Mouse (Mus musculus) ES-Bruce4 (cell line): ENCODE results near the gene Gm21915. TPM values are rescaled to one million over a fixed set of nuclear protein-coding genes. Genes with fewer than 3 reads are reported as not detected.

Source experiments
- H3K27ac ChIP-seq: 2 replicates; pipeline ENCODE4 v1.5.1; 2012; ENCODE audit warnings: low read length, inconsistent platforms; ENCODE audit not compliant: insufficient read depth
- H3K27me3 ChIP-seq: 2 replicates; pipeline ENCODE4 v1.6.1; 2012; ENCODE audit warnings: mild to moderate bottlenecking, low read length, inconsistent platforms; ENCODE audit not compliant: control insufficient read depth, poor library complexity, insufficient read depth, severe bottlenecking
- H3K36me3 ChIP-seq: 2 replicates; pipeline ENCODE4 v1.6.1; 2012; ENCODE audit warnings: inconsistent platforms, mild to moderate bottlenecking, low read length, moderate library complexity; ENCODE audit not compliant: control insufficient read depth, poor library complexity, insufficient read depth, severe bottlenecking
- H3K4me1 ChIP-seq: one replicate; pipeline ENCODE4 v1.8.1; 2011; ENCODE audit warnings: low read length; ENCODE audit not compliant: control insufficient read depth, insufficient read depth
- H3K4me3 ChIP-seq: 2 replicates; pipeline ENCODE4 v1.5.1; 2011; ENCODE audit warnings: low read depth, mild to moderate bottlenecking, low read length
- H3K9ac ChIP-seq: 2 replicates; pipeline ENCODE4 v1.6.1; 2012; ENCODE audit warnings: low read depth, mild to moderate bottlenecking, inconsistent platforms; ENCODE audit not compliant: poor library complexity, severe bottlenecking
- H3K9me3 ChIP-seq: replicated peaks from 2 replicates; pipeline ENCODE4 v1.6.1; 2012; ENCODE audit warnings: mild to moderate bottlenecking, low read length, inconsistent platforms; ENCODE audit not compliant: control insufficient read depth, poor library complexity, insufficient read depth, severe bottlenecking
- CTCF ChIP-seq: IDR thresholded peaks from one replicate; pipeline ENCODE4 v1.8.1; 2011; ENCODE audit warnings: low read depth, low read length
- EP300 ChIP-seq: IDR thresholded peaks from 2 replicates; pipeline ENCODE4 v1.6.1; 2011; ENCODE audit warnings: low read depth, low read length; ENCODE audit not compliant: insufficient read depth
- POLR2A ChIP-seq: IDR thresholded peaks from one replicate; pipeline ENCODE4 v1.8.1; 2011; ENCODE audit warnings: low read length; ENCODE audit not compliant: insufficient read depth
- polyA plus RNA-seq: library from polyadenylated mRNA; stranded (reverse); fragments of >200 nt; gene quantifications from 2 replicates; pipeline ENCODE4 v1.2.4, GENCODE M21; 2011; ENCODE audit warnings: low read depth; ENCODE audit not compliant: missing spikeins, insufficient read depth, insufficient read length

Gene Gm21915
- polyA plus RNA-seq, 1 experiment = not detected

GRCm38 (mm10) chr9:40708448-40709140, 38.2 kb downstream of the Gm21915 start:
- TF ChIP-seq EP300 (no peak), POLR2A (no peak), CTCF (no peak)
- Histone ChIP-seq H3K9me3 (no peaks in the 10 kb centered on the region), H3K9ac (no peak overlapping the region), H3K27ac (no peak overlapping the region), H3K27me3 (no peaks in the 10 kb centered on the region), H3K36me3 (no peaks in the 10 kb centered on the region), H3K4me3 (no peak overlapping the region), H3K4me1 (no peaks in the 10 kb centered on the region)

GRCm38 (mm10) chr9:40709141-40709537, 38.7 kb downstream of the Gm21915 start:
- no peak for TF ChIP-seq POLR2A
- no peak for TF ChIP-seq EP300
- TF ChIP-seq CTCF = no peak
- no peak overlapping the region for H3K4me3 ChIP-seq
- H3K27ac ChIP-seq = no peak overlapping the region
- no peaks in the 10 kb centered on the region for H3K4me1 ChIP-seq
- no peaks in the 10 kb centered on the region for H3K27me3 ChIP-seq
- no peaks in the 10 kb centered on the region for H3K36me3 ChIP-seq
- H3K9ac ChIP-seq = no peak overlapping the region
- H3K9me3 ChIP-seq = no peaks in the 10 kb centered on the region

DNA sequence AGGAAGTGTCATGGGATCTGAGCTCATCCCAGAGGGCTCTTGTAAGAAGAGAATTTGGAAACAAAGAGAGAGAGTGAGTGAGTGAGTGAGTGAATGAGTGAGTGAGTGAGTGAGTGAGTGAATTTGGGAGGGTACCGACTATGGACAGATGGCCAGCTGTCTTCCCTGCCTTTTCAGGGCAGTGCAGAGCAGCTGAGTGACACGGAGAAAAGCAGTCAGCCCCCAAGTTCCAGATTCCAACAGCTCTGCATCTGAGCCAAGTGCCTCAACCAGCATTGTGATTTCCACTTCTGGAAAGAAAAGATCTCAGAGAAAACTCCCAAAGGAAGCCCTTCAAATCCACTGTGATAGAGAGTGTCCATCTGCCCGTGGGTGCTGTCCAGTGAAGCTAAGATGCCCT, 39.2 kb downstream of the Gm21915 start:
- Histone ChIP-seq H3K4me3 (no peak overlapping the region), H3K4me1 (no peaks in the 10 kb centered on the region), H3K36me3 (no peaks in the 10 kb centered on the region), H3K9ac (no peak overlapping the region), H3K27ac (no peak overlapping the region), H3K9me3 (no peaks in the 10 kb centered on the region), H3K27me3 (no peaks in the 10 kb centered on the region)
- TF ChIP-seq POLR2A (no peak), EP300 (no peak), CTCF (no peak)

- Histone ChIP-seq H3K27ac (no peak overlapping the region), H3K27me3 (no peaks in the 10 kb centered on the region), H3K9ac (no peak overlapping the region), H3K9me3 (no peaks in the 10 kb centered on the region), H3K4me1 (no peaks in the 10 kb centered on the region), H3K36me3 (no peaks in the 10 kb centered on the region), H3K4me3 (no peak overlapping the region)
- TF ChIP-seq CTCF = no peak
- TF ChIP-seq POLR2A = no peak
- no peak for TF ChIP-seq EP300
These were observed 39.6 kb downstream of the Gm21915 start for GRCm38 (mm10) chr9:40709991-40710390.

GRCm38 (mm10) chr9:40711654-40712053, 41.2 kb downstream of the Gm21915 start:
- Histone ChIP-seq H3K27ac (no peak overlapping the region), H3K27me3 (no peaks in the 10 kb centered on the region), H3K9ac (no peak overlapping the region), H3K4me1 (no peaks in the 10 kb centered on the region), H3K4me3 (no peak overlapping the region), H3K36me3 (no peaks in the 10 kb centered on the region), H3K9me3 (no peaks in the 10 kb centered on the region)
- TF ChIP-seq CTCF (no peak), EP300 (no peak), POLR2A (no peak)

GRCm38 (mm10) chr9:40717182-40717874, 46.9 kb downstream of the Gm21915 start:
- no peak overlapping the region for H3K9ac ChIP-seq
- TF ChIP-seq POLR2A (no peak), EP300 (no peak), CTCF (no peak)
- no peaks in the 10 kb centered on the region for H3K36me3 ChIP-seq
- no peak overlapping the region for H3K4me3 ChIP-seq
- H3K27ac ChIP-seq = no peak overlapping the region
- no peaks in the 10 kb centered on the region for H3K9me3 ChIP-seq
- no peaks in the 10 kb centered on the region for H3K4me1 ChIP-seq
- no peaks in the 10 kb centered on the region for H3K27me3 ChIP-seq
